Mouse (Mus musculus): ENCODE results near the gene Wfdc9.

The Wfdc9 gene

DNA sequence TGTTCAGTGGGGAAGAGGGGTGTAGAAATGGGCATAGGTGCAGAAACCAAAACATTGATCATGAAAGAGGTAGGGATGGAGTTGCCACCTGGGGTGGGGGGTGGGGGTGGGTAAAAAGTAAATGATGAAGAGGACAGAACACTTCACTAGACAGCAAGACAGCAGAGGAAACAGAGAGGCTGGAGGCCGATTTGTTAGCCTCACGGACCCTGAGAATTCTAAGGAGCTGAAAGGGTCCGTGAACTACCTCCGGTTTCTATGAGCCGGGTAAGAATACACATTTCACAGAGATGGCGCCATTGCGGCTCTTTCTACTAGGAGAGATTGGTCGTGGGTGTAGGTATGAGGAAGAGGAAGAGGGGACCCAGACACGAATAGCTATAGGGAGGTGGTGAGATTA, at the start of gene Wfdc9:
Gene Wfdc9, minus strand, starts transcription at position 101 of the 400 bp plus-strand sequence.
- no peak for DNase-seq (ENCODE audit: low spot score)

DNA sequence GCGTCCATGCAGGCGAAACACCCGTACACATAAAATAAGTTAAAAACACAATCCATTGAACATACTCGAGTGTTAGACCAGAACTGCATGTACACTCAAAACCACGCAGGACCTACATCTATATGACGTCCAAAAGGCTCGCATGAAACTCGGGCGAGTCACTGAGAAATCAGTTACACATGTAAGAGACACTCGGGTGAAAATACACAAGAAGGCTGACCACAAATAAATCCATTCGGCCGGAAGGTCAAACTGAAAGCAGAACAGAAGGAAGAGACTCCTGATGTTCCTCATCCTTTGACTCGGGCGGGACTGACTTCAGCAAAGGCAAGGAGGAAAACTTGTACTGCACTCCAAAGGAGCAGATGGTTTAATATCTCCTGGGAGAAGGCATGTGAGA, 49.6 kb upstream of the Wfdc9 start:
- no peak for DNase-seq (ENCODE audit: low spot score)

DNA sequence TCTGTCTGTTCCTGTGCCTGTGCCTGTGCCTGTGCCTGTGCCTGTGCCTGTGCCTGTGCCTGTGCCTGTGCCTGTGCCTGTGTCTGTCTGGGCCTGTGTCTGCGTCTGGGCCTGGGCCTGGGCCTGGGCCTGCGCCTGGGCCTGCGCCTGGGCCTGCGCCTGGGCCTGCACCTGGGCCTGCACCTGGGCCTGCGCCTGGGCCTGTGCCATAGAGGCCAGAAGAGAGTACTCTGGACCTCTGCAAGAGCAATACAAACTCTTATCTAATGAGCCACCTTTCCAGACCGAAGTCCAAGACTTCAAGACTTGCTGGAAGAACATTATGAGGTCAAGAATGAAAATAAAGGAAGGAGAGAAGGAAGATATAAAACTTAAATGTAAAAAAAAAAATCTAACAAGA, 48.9 kb upstream of the Wfdc9 start:
- DNase-seq (ENCODE audit: low spot score) = no peak

DNA sequence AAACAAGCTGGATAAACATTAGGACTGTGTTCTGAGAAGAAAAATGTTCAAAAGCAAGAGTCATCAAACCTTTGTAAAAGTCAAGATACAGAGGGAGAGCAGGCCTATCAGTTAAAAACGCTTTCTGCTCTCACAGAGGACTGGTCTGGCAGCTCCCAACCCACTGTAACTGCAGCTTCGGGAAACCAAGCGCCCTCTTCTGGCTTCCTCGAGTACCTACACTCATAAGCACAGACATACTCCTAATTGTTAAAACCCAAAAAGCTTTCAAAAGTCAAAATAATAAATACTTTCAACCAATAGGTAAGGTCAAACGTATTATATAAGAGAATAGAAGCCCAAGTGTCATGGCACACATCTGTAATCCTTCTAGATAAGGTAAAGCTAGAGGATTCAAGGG, 47.9 kb upstream of the Wfdc9 start:
- no peak for DNase-seq (ENCODE audit: low spot score)

DNA sequence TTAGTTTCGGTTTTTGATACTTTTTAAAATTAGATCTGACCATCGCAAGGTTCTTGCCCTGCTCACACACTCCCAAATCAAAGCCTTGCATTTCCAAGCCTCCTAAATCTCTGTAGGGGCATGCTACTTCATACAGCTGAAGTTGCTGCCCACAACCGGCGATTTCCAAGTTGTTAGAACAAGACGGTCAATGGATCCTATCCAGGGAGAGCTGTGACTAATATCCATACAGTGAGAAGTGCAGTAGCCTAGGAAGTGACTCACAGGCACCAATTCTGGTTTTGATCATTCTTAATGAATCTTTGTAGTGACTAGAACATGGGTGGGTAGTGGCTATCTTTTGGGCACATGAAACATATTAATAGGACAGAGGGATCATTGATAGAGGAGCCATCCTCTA, 45.4 kb upstream of the Wfdc9 start:
- DNase-seq (ENCODE audit: low spot score) = no peak

DNA sequence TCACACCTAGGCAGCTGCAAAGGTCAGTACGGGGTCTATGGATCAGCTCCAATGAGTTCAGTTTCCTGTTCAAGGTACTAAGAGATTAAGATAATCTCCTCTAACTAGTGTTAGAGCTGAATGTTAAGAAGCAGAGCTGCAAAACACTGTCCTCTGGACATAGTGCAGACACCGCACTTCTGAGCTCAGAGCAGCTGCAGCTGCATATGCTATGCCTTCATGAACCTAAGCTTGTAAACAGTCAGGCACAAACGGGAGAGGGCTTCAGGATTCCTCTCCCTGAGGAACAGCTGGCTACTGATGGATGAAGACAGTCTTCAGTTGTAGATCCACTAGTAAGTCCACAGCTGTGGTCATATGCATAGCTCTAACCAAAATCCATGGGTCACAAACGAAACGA, 44.6 kb upstream of the Wfdc9 start:
- no peak for DNase-seq (ENCODE audit: low spot score)

DNA sequence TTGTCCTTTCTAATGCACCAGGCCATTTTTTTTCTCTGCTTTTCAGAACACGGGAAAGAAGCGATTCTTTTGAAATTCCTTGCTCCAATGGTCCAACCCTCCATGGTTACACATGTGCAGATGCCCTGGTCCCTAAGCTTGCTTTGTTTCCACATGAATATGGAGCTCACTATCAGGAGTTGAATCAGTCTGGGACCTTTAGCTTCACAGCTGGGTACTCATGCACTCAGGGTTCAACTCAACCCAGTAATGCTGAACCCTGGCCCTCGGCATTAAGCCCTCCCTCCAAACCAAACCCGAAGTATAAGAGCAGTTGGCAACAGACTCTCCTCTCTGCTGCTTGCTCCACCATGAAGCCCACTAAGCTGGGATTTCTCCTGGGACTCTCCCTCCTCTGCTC, 41.8 kb upstream of the Wfdc9 start, which contains the start of gene Spint4:
Gene Spint4, plus strand, starts transcription at position 301 of the 400 bp plus-strand sequence.
- no peak for DNase-seq (ENCODE audit: low spot score)

DNA sequence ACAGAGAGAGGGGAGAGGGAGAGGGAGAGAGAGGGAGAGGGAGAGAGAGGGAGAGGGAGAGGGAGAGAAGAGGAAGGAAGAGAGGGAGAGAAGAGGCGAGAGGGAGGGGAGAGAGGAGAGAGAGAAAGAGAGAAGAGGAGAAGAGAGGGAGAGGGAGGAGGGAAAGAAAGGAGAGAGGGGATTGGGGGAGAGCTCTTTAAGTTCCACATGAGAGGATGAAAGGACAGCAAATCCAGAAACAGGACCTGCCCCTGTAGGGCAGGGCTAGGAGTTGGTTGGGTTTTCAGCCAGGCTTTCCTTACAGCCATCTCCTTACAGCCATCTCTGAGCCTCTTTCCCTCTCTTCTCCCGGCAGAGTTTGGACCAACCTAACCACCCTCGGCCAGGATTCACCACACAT, 28.4 kb upstream of the Wfdc9 start, which contains the start of gene Wfdc13:
Gene Wfdc13, plus strand, starts transcription at position 301 of the 400 bp plus-strand sequence.
- DNase-seq (ENCODE audit: low spot score) = no peak

DNA sequence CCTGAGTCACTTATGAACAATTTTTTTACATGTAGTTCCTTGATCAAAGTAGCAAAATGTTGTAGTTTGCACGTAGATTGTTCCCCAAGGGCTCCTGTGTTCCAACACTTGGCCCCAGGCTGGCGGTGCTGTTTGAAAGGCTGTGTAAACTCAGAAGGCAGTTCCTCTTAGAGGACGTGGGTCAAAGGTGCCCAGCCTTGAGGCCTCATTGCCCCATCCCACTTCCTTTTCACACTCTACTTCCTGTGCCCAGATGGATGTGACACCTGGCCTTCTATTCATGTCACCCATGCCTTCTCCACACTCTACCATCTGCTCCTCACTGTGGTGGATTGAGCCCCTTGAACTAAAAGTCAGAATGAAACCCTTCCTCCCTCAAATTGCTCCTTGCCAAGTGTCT, 23.5 kb upstream of the Wfdc9 start:
- DNase-seq (ENCODE audit: low spot score) = no peak

DNA sequence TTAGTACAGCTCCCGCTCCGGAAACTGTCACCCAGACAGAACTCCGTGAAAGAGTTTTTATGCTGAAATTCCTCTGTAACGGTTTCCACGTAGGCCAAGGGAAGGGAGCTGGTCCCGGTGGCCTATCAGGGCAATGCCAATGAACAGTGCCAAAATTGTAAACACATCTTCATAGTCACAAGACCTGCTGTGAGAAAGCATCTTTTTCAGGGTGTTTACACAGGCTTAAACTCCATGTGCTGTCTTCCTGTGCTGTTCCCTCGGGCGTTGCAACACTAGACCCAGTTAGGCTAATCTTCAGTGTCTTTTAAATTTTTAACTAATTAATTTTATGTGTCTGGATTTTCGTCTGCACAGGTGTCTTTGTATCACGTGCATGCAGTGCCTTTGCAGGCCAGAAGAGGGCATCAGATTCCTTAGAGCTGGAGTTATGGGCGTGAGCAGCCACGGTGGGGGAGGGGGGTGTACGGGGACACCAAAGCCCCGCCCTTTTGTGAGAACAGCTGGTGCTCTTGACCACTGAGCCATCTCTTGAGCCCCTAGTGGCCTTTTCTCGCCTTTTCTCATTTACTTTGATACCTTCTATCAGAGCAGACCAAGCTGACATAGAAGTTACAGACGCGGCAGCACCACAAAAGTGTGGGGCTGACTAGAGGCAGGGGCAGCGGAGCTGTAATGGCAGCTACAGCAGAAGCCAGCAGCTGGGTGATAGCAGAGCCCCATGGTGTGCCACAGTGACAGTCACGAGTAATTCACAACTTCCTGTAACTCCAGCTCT, 22.7 kb upstream of the Wfdc9 start:
- peak; percentile 64 for DNase-seq (ENCODE audit: low spot score)

DNA sequence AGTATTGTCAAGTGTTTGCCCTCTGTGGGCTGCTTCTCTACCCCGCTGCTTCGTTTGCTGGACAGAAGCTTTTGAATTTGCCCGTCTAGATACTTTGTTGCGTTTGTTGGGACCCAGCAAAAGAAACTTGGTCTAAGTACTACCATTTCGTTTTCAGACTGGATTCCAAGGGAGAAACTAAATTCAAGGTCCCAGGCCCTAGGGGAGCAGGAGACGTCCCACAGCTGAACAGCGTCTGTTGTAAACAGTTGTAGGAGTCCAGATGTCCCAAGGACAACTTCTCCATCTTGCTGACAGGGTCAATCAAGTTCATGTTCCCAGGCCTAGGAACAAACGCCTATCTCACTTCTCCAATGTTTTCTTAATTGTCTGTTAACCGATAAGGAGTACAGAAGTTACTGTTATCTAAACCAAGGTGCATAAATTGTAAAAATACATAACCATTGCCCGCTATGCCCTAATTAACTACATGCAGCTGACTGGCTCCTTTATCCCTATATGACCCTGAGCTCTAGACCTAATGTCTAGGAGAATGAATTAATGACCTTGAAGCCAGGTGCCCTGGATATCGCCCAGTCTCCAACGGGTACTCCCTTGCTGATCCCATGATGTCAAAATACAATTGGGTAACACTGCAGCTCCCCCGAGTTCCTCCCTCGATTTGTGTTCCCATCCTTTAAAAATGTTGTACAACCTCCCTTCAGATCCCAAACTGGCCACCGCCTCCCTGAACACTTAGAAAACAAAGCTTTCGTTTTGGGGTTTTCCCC, 20.7 kb upstream of the Wfdc9 start:
- no peak for DNase-seq (ENCODE audit: low spot score)

DNA sequence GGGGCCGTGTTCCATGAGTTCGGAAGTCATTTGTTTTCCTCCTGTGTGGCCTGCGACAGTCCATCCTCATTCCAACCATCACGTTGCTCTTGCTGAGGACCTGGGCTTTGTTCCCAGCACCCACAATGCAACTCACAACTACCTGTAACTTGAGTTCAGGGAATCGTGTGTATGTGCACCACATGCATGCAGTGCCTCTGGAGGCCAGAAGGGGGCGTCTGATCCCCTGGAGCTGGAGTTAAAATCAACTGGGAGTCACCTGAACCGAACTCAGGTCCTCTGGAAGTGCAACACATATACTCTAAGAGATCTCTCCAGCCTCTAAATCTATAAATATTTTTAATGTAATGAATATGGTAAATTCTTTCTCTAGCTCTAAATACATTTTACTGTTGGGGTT, 19.7 kb upstream of the Wfdc9 start:
- DNase-seq (ENCODE audit: low spot score) = no peak

DNA sequence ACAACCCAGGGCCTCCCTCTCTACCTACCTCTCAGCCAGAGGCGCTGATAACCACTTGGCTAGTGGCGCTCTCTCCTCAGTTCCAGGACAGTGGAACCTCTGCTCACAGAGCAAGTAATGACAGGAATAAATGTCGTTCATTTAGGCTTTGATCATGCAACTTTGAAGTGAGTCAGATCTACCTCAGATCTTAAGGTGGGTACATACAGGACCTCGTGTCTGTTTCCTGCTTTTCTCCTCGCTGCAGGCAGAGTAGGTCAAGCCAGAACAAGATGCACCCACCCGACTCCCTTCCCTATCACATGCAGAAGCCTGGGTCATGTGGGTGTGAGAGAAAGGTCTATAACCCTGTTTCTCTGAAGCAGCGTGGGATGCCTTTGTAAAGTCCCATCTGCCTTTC, 17.6 kb upstream of the Wfdc9 start, which contains the start of gene Wfdc11:
Gene Wfdc11, minus strand, starts transcription at position 101 of the 400 bp plus-strand sequence.
- DNase-seq (ENCODE audit: low spot score) = no peak

DNA sequence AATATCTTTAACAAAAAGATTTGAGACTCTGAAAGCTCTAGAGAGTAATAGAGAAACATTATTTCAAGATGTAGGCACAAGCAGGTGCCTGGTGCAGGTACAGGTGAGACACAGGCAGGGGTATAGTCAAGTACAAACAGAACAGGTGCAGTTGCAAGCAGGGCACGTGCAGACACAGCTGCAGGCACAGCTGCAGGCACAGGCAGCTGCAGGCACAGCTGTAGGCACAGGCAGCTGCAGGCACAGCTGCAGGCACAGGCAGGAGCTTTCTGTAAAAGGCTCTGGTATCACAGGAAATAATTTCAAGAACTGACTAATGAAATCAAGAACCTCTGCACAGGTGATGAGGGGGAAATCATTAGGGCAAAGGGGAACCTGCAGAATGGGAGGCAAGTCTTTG, 14.6 kb upstream of the Wfdc9 start:
- no peak for DNase-seq (ENCODE audit: low spot score)

DNA sequence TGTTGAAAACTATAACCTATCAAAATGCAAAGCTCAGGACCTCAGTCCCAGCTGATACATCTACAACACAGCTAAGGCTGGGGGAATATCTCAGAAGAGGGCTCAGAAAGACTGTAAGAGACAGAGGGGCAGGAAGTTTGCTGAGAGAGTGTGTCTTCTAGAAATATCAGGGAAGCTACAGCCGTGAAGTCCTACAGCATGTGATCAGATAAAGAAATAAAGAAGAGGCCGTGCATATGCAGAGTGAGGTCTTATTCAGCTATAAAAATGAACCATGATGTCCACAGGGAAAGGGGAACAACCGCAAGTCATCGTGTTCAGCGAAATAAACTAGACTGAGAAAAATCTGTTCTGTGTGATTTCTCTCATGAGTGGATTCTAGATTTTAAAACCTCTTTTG, 13.9 kb upstream of the Wfdc9 start:
- DNase-seq (ENCODE audit: low spot score) = no peak

DNA sequence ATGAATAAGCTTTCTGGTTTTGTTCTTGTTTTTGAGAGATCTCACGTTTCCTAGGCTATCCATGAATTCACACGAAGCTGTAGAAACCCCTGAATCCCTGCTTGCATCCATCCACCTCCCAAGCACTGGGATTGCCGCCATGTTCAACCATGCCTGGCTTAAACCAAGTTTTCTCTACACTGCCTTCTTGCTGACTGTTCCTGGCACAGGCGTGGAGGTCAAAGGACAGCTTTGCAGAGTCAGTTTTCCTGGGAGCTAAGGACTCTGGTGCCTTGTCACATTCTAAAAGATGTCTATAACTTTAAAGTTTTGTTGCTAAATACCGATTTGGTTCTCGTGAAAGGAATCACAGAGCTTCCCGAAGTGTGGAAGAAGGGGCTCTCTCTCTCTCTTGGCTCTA, 8.5 kb upstream of the Wfdc9 start:
- no peak for DNase-seq (ENCODE audit: low spot score)

DNA sequence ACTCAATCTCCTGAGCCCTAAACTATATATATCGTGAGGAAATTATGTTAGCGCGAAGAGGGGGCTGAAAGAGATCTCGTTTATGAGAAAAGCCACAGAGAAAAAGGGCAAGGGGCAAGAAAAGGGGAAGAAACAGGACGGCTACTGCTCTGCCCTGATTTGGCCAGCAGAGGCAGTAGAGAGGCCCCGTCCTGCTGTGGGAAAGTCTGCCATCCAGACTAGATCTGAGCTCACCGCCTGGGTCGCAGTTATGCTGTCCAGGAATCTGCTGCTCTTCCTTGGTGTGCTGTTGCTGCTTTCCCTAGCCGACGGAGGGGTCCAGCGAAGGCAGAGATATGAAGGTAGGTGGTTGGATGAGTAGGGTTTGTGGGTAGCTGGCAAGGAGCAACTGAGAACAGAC, 525 bp downstream of the Wfdc9 start, which contains the start of gene Wfdc10:
Gene Wfdc10, plus strand, starts transcription at position 189 of the 400 bp plus-strand sequence.
- DNase-seq (ENCODE audit: low spot score) = peak; percentile 21

DNA sequence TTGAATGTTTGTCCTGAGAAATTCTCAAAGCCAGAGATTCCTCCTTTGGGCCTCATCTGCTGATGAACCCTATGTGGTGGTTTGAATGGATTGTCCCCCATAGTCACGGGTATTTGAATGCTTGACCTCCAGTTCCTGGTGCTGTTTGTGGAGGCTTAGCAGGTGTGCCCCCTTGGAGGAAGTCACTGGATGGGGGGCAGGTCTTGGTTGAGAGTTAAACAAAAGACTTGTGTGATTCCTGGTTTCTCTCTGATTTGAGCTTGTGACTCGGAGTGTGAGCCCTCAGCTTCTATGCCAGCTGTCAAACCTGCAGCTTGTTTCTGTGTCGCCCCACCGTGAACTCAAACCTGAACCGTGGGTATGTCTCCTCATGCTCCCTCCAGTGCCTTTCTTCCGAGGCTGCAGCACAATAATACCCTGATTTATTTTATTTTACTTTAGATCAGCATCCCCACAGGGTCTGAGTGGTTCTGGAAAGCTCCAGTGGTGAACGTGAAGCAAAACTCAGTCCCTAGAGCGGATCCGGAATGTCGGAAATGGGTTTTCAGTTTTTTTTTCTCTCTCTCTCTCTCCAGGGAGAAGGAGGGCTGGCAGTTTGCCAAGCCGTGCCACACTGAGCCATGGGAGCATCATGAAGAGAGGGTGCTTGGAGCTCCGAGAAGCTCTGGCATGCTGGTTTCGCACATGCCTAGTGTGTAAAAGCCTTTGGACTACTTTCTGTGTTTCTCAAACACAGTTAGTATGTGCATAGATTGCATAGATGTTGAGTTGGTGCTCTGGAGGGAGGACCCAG, 14.3 kb downstream of the Wfdc9 start:
- peak; percentile 14 for DNase-seq (ENCODE audit: low spot score)

DNA sequence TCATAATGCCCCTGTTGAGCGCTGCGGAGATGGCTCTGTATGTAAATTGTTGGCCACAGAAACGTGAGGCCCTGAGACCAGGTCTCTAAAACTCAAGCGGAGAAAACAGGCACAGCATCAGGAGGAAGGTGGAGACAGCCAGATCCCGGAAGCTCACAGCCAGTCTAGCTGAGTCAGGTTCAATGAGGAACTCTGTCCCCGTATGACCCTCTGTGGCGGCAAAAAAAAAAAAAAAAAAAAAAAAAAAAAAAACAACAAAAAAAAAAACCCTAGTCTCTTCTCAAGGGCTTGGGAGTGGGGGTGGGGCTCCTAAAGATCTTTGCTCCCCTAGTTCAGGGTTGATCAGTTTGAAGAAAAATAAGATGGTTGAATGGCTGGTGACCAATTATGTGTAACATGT, 15.3 kb downstream of the Wfdc9 start:
- no peak for DNase-seq (ENCODE audit: low spot score)

DNA sequence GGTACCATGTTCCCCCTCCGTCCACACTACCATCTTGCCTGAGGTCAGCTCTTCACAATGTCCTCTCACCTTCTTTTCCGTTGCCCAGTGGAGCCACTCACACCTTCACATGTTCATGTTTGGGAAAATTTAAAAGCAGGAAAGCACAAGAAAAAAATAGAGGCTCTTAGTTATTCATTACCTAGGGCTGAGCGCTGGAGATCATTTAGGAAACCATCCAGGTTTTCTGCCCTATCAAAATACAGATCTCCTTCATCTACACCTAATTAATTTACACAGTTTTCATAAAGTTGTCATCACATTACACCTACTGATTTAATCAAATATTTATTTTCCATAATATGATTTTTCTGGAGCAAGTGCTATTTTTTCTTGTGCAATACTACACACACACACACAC, 17.7 kb downstream of the Wfdc9 start, which contains the start of gene Wfdc16:
Gene Wfdc16, minus strand, starts transcription at position 101 of the 400 bp plus-strand sequence.
- no peak for DNase-seq (ENCODE audit: low spot score)

DNA sequence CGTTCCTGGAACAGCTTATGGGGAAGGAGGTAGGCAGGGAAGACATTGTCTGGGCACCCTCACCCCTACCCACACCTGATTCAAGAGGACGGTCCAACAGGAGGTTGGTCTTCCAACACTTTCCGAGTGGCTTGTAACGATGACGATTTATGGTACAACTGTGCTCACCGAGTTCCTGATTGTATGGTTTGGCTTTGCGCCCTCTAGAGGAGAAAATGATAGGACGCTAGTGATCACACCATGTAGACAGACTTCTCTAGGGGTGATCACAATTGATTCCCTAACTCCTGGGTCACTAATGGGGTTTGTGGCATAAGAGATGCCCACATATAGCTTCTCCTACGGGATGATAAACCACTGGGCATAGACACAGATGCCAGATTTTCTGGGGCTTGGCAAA, 21.1 kb downstream of the Wfdc9 start:
- no peak for DNase-seq (ENCODE audit: low spot score)

DNA sequence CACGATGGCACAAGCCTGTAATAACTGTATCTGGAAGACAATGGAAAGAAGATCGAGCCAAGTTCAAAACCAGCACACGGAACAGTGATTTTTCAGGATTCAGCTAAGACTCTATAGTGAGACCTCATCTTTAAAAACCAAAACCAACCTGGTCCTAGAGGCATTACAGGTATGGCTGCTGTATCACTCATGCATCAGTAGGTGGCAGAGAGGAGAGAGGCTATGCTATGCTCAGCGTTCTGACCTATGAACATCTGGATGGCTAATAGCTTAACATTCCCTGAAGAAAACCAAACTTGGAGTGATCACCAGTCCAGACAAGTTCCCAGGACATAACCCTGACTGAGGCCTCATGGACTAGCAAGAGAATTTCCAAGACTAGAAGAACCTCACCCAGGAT, 34.6 kb downstream of the Wfdc9 start:
- no peak for DNase-seq (ENCODE audit: low spot score)

All from layer of hippocampus, adult 11-12 months (tissue).